ENCODE assay signal across 14 mouse cellular contexts in the genomic region with DNA sequence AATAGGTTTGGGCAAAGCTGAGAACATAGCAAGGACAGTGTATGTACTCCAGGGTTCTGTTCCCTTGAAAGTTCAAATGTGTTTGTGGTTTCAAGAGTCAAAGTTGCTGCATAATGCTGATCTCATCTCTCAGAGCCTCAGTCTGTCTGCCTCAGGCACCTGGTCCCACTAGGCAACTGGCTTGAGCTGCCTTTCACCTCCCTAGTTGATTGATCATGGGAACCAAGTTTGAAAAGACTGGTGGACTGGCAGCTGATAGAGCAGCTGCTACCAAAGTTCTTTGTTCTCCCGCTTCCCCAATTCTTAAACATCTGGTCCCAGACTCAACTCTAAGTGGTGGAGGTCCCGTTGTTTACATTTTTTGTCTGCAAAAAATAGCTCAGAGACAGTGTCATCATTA. TPM values are rescaled to one million over a fixed set of nuclear protein-coding genes. Genes with fewer than 3 reads are reported as not detected.
"Had no signal": no experiment of that assay in that cellular context is flagged by ENCODE, and none has a peak within 500 bp of the region (broad histone marks: within the 10 kb centered on the region; RNA-seq: fewer than 3 reads in every experiment).

No protein-coding gene starts in this region.

- H3K27ac ChIP-seq: kidney, postnatal 0 days; layer of hippocampus, adult 2 months; liver, embryonic 13.5 days; midbrain, embryonic 12.5 days; midbrain, embryonic 15.5 days had no signal

- H3K9me3 ChIP-seq: liver, embryonic 13.5 days; midbrain, embryonic 12.5 days; midbrain, embryonic 15.5 days had no signal

- H3K4me3 ChIP-seq: layer of hippocampus, adult 2 months; liver, embryonic 13.5 days; midbrain, embryonic 12.5 days; midbrain, embryonic 15.5 days had no signal

- H3K9ac ChIP-seq: liver, embryonic 13.5 days; midbrain, embryonic 12.5 days; midbrain, embryonic 15.5 days had no signal

- H3K36me3 ChIP-seq: liver, embryonic 13.5 days; midbrain, embryonic 12.5 days; midbrain, embryonic 15.5 days had no signal

- DNase-seq: kidney, adult 18-20 months; kidney, postnatal 25 days; layer of hippocampus, adult 9-11 months; liver, embryonic 13.5 days; lung, adult 2 months; lung, postnatal 4 days; thymus, adult 18-20 months; thymus, postnatal 36 days had no signal

- H3K4me2 ChIP-seq: liver, embryonic 13.5 days; midbrain, embryonic 12.5 days; midbrain, embryonic 15.5 days had no signal

- H3K27me3 ChIP-seq: liver, embryonic 13.5 days; midbrain, embryonic 12.5 days; midbrain, embryonic 15.5 days had no signal

- H3K4me1 ChIP-seq: liver, embryonic 13.5 days; midbrain, embryonic 12.5 days; midbrain, embryonic 15.5 days had no signal

- ATAC-seq: midbrain, embryonic 15.5 days had no signal

RNA-seq across cellular contexts. Expression of gene Adcy2, which starts 56.6 kb away (rescaled TPM):
- total RNA-seq: megakaryocyte progenitor cell, adult 5-6 weeks; megakaryocyte-erythroid progenitor cell, adult 5-6 weeks had no signal
